Mouse (Mus musculus) spleen, postnatal 14 days (tissue): ENCODE data around the gene Aurkb.
"Not testable (repeated sequence)": the region's sequence is repeated elsewhere in the genome, so short reads cannot be mapped to it uniquely, and the experiment has no call there.

ENCODE experiments used
- DNase-seq, 2 experiments: peaks; one replicate each; pipeline ENCODE4 v3.0.0; 2021 to 2022; ENCODE audit warnings: low spot score in 2 of 2

Aurkb gene

DNA sequence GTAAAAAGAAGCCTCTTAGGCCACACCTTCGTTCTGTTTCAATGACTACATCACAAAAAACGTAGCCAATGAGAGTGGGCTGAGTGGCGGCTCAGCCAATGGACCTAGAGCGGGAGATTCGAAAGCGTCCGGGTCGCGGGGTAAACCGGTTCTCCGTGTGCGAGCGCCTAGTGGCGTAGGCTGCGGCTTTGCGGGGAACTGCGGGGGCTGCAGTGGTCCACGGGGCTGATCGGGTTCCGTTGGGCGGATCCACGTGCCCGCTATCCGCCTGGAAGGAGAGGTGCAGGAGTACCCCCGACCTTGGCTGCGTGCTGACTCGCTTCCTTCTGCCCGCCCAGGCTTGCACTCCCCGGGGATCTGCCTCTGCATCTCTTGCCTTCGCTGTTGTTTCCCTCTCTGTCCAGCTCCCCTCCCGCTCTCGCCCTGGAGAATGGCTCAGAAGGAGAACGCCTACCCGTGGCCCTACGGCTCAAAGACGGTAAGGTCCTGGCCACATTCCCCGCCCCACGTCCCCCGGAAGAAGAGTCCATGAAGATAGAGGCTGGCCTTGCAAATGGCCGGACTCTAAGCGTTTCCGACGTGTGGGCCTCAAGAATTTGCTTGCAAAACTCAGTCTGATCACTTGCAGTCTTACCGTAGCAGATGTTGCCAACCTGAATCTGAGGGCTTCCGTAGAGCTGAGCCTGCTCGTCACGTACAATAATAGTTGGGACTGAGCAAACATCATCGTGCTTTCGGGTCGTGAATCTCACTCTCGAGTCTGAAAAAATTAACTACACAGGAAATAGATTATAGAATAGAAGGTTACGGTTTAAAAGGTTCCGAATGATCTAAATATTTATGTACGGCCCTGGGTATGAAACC is at the start of gene Aurkb:
Aurkb (plus strand) TSS at position 117 of the 864 bp plus-strand sequence.
- DNase-seq = peak; percentile 73 to 80

DNA sequence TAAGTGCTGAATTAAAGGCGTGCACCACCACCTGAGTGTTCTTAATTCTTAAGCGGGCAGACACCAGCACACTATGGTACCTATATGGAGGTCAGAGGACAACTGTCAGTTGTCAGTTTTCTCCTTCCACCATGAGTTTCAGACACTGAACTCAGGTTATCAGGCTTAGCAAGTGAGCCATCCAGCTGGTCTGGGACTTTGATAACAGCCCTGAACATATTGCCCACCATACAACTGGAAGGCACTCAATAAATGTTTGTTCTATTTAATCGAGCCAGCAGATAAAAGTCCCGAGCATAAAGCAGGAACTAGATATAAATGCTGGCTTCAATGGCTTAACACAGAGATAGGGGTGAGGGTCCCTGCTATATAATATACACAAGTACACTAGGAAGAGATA is 48.4 kb upstream of the Aurkb start:
- no peak for DNase-seq

DNA sequence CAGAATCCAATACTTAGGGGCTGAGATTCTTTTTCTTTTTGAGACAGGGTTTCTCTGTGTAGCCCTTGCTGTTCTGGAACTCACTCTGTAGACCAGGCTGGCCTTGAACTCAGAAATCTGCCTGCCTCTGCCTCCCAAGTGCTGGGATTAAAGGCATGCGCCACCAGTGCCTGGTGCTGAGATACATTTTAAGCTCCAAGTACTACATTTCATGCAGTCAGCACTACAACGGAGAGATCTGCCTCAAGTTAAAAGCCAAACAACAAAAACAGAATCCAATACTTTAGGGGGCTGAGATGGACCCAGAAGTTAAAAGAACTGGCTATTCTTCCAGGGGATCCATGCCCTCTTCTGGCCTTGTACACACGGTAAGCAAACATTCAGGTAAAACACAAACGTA is 42.7 kb upstream of the Aurkb start:
- not testable (repeated sequence) for DNase-seq

DNA sequence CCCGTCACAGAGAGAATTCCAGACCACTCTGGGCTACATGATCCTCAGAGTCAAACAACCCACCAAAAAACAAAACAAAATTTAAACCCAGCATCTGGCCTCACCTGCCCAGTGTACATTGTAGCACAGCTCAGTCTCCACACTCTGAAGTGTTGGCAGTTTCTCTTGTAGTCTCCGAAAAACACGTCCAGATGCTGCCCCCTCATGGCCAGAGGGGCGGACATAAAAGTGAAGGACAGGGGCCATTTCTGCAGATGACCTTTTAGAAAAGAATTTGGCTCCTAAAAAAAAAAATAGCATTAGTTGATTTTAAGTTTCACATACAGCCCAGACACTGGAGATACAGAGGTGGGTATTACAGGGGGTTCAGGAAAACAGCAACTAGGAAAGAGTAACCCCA is 41.9 kb upstream of the Aurkb start:
- DNase-seq = no peak

DNA sequence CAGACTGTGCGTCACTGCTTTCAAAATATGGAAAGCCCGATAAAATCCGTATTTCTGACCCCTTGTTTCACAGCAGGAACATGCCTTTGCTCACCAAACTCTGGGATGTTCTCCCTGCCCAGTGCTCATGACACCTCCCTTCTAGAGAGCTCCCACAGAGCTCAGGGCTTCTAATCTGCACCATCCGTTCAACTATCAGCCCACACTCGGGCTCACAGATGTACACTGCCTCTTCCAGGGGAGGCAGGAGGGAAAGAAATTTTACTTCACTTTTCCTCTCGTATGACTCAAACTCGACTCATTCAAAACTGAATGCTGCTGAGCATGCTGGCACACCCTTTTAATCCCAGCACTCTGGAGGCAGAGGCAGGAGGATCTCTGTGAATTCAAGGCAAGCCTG is 40.3 kb upstream of the Aurkb start:
- no peak for DNase-seq

DNA sequence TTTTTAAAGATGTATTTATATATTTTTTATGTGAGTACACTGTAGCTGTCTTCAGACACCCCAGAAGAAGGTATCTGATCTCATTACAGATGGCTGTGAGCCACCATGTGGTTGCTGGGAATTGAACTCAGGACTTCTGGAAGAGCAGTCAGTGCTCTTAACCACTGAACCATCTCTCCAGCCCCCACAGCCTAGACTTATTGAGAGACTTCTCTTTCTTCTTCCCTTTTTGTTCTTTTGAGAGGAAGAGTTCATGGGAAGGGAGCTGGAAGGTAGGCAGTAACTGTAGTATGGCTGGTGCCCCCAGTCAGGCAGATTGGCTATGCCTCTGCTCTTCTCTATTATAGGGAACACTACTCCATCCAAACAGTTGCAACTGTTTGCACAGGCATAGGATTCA is 38.9 kb upstream of the Aurkb start:
- DNase-seq = not testable (repeated sequence)

DNA sequence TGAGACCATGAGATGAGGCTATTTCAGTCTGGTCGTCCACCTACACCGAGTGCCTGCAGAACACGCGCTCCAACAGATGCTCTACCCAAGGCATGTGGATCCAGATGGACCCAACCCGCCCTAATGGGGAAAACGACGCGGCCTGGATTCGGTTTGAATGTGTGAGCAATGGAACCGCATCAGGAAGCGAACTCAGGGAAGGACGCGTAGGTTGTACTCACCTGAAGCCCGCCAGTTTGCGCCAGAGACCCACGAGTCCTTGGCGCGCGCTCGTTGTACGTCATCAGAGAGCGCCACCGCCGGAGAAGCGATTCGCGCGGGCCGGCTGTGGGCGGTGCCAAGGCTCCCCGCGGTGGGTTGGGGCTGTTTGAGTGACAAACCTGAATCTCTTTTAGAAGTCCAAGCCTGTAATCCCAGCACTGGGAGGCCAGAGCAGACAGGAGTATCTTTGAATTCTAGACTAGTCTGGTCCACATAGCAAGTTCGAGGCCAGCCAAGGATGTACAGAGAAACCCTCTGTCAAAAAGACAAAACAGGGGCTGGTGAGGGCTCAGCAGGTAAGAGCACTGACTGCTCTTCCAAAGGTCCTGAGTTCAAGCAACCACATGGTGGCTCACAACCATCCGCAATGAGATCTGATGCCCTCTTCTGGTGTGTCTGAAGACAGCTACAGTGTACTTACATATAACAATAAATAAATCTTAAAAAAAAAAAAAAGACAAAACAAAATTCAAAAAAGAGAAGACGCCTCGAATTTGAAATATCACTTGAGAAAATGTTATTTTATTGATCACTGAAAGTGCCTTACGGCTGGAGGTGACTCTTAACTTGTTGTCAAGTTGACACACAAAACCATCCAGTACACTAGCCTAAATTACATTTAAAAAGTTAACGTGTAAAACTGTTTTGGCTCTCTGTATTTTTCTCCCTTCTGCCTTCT is 37.0 kb upstream of the Aurkb start, which contains the start of gene Pfas:
Pfas (minus strand) TSS at position 279 of the 940 bp plus-strand sequence.
- peak; percentile 83 to 96 for DNase-seq

DNA sequence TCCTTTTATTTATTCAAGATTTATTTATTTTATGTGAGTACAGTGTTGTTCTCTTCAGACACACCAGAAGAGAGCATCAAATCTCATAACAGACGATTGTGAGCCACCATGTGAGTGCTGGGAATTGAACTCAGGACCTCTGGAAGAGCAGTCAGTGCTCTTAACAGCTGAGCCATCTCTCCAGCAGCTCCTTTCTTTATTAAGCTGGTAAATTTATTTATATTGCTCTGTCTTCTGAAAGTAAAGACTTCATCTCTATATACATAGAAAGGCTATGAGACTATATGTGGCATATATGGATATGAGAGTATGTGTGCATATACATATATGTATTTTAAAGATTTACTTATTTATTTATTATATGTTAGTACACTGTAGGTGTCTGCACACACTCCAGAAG is 35.9 kb upstream of the Aurkb start:
- DNase-seq = no peak

DNA sequence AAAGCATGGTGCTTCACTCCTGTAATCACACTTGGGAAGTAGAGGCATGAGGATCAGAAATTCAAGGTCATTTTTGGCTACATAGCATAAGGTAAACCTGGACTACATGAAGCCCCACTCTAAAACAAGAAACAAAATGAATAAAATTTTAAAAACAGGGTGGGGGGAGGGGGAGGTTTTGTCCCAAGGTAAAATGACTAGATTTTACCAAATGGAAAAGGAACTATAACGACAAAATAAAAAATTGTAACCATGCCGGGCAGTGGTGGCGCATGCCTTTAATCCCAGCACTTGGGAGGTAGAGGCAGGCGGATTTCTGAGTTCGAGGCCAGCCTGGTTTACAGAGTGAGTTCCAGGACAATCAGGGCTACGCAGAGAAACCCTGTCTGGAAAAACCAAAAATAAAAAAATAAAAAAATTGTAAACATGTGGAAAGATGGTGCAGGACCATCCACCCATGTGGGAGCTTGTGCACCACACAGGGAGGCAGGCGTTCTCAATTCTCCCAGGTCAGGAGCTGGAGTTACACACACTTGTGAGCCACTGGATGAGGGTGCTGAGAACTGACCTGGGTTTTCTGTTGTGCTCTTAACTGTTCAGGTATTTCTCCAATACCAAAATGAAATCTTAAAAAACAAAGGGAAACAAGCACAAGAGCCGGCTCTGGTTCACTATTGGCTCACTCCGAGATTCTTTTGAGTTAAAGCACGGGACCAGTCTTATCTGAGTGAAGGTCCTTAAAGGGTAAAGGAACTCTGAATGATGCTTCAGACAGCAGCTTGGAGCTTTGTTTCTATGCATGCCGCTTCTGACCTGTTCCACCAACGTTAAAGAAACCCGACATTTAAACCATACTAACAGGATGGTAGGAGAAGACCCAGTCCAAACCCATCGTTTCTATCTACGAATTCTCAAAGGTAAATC is 34.8 kb upstream of the Aurkb start:
- DNase-seq = no peak

DNA sequence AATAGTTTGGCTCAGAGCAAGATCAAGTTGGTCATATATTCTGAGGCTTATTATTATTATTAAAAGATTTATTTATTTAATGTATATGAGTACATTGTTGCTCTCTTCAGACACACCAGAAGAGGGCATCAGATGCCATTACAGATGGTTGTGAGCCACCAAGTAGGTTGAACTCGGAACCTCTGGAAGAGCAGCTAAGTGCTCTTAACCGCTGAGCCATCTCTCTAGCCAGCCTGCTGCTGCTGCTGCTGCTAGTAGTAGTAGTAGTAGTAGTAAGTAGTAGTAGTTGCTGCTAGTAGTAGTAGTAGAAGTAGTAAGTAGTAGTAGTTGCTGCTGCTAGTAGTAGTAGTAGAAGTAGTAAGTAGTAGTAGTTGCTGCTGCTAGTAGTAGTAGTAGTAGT is 34.0 kb upstream of the Aurkb start:
- not testable (repeated sequence) for DNase-seq

DNA sequence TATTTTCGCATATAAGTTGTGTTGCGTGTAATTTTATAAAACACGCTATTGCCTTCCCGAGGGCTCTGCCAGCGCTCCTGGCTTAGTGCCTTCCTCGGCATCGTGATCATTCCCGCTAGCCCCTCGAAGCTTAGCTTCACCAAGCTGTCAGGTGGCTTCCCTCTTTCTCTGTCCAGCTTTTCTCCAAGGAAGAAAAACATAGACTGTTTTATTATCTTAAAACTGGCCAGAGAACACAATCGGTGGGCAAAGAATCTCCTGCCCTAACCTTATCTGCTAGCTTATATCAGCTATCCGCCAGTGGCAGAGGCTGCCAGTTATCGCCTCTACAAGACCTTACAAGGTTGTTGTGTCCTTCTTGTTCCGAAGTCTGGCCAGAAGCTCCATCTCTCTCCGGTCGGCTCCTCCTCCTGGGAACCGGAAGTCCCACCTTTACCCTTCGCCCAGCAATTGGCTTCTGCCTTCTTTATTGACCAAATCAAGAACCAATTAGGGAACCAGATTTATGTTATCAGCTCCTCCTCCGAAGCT is 33.3 kb upstream of the Aurkb start:
- DNase-seq = peak; percentile 70 to 77

DNA sequence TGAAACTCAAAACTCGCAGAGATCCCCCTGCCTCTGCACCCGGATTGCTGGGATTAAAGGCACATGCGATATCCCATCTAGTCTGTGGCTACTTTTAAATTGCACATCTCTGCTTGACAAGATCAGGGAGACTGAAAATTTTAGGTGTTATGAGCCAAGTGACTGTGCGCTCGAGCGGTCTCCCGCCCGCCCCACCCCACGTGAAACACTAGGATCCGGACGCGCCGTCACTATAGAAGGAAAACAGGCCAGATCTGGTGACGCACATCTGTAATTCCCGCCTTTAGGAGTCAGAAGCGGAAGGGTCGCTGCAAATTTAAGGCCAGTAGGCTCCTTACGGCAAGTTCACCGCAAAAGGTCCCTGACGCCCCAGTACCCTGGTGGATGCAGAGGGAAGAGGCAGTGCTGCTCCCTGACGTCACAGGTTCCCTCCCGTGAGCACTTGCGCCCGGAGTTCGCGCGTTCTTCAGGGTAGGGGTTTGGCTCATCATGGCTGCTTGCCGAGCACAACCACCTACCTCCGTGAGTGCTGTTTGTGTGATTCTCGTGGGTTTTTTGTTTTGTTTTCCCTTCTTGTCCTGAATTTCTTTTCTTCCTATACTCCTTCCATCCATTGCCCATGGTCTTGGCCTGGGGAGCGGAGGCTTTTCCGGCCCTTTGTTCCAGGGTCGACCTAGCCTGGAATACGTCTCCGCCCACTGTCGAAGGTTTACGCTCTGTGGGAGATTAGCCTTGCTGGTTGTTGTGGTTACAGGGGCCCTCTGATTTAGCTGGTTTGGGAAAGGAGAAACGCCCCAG is 29.6 kb upstream of the Aurkb start, which contains the start of gene Ctc1:
Ctc1 (plus strand) TSS at position 268 of the 798 bp plus-strand sequence.
- peak; percentile 79 to 88 for DNase-seq

DNA sequence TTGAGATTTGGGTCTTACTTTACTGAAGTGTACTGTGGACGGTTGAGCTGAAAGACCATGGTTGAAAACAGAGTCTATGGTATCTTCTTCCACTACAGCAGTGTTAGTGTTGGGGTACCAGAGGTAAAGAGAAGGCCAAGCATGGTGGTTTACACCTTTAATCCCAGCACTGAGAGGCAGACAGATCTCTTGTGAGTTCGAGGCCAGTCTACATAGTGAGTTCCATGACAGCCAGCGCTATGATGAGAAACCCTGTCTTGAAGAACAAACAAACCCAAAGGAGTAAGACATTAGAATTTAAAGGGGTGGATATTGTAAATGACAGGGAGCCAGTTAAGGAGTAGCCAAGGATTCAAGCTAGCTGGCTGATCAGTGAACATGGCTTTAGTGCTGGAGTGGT is 28.7 kb upstream of the Aurkb start:
- no peak for DNase-seq

DNA sequence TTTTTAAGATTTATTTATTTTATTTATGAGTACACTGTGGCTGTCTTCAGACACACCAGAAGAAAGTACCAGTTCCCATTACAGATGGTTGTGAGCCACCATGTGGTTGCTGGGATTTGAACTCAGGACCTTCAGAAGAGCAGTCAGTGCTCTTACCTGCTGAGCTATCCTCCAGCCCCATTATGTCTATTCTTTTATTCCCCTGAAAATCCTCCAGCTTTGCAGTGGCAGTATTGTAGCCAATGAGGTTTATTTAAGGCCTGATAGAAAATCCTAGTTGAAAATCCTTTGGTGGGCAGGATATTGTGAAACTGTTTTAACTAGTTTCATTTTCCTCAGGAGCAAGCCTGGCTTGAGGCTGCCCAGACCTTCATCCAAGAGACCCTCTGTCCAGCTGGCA is 24.8 kb upstream of the Aurkb start:
- DNase-seq = no peak

DNA sequence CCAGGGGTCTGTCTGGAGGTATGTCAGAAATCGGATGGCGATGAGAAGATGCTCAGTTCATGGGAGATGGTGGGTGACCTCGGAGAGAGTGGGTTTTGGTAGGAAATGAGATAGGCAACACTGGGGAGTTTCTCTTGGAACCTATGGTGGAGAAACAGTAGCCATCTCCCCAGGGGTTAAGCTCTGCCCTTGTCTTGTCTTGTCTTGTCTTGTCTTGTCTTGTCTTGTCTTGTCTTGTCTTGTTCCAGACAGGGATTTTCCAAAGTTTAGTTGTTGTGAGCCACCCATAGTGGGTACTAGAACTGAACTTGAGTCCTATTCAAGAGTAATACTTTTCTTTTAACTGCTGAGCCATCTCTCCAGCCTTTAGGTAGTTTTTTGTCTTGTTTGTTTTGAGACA is 18.9 kb upstream of the Aurkb start:
- no peak for DNase-seq

DNA sequence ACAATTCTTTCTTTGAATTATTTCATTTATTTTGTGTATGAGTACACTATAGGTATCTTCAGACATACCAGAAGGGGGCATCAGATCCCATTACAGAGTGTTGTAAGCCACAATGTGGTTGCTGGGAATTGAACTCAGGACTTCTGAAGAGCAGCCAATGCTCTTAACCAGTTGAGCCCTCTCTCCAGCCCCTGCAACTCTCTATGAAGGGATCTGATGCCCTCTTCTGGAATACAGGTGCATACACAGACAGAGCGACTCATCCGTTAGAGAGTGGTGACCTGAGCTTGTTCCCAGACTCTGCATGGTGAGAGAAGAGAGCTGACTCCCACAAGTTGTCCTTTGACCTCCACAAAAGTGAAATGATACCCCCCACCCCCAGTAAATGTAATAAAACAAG is 16.6 kb upstream of the Aurkb start:
- DNase-seq = no peak

DNA sequence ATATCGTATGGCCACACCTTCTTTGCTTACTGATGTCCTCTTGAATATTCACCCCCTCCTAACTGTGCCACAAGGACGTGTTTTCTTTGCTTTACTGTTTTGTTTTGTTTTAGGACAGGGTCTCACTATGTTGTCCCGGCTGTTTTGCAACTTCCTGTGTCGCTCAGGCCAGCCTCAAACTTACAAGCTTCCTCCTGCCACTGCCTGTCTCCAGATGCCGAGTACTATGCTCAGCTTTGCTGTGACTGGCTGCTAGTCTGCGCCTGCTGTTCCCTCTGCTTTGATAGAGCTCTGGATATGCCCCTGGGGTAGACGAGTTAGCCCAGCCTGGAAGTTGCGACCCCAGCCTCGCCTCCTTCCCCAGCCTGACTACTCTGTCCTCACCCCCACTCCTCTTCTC is 11.9 kb upstream of the Aurkb start:
- DNase-seq = no peak

DNA sequence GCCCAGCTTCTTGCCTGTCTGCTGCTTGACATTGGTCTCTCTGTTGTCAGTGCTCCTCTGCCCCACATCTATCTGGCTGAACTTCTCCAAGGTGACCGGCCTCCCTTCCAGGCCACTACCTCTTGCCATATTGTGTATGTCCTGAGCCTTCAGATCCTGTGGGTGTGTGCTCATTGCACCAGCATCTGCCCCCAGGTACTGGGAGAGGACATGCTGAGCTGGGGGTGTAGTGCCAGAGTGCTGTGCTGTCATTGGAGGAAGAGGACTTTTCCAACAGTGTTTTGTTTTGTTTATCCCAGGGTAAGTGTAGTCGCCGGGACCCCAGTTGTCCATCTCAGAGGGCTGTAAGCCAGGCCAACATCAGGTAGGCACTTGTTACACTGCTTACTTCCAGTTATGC is 10.9 kb upstream of the Aurkb start:
- no peak for DNase-seq

DNA sequence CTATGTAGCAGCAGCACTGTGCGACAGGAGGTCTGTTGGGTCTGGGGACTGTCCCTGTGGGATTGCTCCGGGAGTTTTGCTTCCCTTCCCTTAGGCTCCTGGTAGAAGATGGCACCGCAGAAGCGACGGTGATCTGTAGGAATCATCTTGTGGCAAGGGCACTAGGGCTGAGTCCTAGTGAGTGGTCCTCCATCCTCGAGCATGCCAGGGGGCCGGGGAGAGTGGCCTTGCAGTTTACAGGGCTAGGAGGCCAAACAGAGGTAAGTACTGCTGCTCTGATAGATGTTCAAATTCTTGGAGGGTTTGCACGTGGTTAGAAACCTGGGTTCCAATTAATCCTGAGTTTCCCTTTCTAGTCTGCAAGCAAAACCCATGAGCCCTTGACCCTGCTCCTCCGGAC is 10.0 kb upstream of the Aurkb start:
- DNase-seq = no peak

DNA sequence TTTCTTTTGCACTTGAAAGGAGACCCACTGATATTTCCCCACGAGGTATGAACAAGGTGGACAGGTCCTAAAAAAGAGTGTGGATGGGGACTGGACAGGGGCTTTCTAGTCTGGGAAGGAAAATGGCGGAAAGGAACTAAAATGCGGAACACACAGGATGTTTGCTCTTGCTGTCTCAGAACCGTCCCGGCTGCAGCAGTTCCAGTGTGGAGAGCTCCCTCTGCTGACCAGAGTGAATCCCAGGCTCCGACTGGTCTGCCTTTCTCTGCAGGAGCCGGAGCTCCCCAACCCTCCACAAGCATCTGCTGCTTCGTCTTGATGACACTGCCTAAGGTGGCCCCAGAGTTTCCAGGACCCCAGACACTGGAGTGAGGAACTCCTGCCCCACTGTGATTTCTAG is 9.6 kb upstream of the Aurkb start:
- DNase-seq = peak; percentile 67 to 81
